Comparison of ENCODE assay signal across 26 mouse cellular contexts in genomic region chr8:9876241-9876640, GRCm38 (mm10). TPM values are rescaled to one million over a fixed set of nuclear protein-coding genes. Genes with fewer than 3 reads are reported as not detected.
A peak's percentile ranks its signal among the peaks of the same experiment; 100 is the strongest.
DNase-seq lines count a peak whose midpoint lies in the region; ATAC-seq and TF ChIP-seq lines count a peak whose summit lies in the region.
"Had no signal": no experiment of that assay in that cellular context is flagged by ENCODE, and none has a peak within 500 bp of the region (broad histone marks: within the 10 kb centered on the region; RNA-seq: fewer than 3 reads in every experiment).

No protein-coding gene starts in this region.

- TF ChIP-seq POLR2A in myocyte (IDR thresholded peaks at IDR 0.05; ENCODE audit: insufficient read length, low read depth) = no peak

- 96% methylated on average over 1 of the region's 1 CpGs for WGBS in midbrain, embryonic 13.5 days

- no peaks in the 10 kb centered on the region for H3K79me3 ChIP-seq in C2C12 (ENCODE audit: low read depth)

- no peak overlapping the region for H3K4me3 ChIP-seq in C2C12 (ENCODE audit: insufficient read depth, poor library complexity, severe bottlenecking)
- H3K4me3 ChIP-seq in myocyte = no peak overlapping the region
- no peak overlapping the region for H3K4me3 ChIP-seq in midbrain, embryonic 13.5 days (replicated peaks)
- H3K4me3 ChIP-seq: embryonic facial prominence, embryonic 13.5 days; embryonic facial prominence, embryonic 15.5 days; erythroblast, embryonic 14.5 days; forebrain, embryonic 10.5 days; forebrain, embryonic 12.5 days had no signal

- no peak for TF ChIP-seq CTCF in C2C12 (IDR thresholded peaks at IDR 0.05; ENCODE audit: control insufficient read depth, insufficient read depth, insufficient read length)

- H3ac ChIP-seq in C2C12 (ENCODE audit: control insufficient read depth, insufficient read length, low read depth) (no peak overlapping the region), myocyte (ENCODE audit: control insufficient read depth, insufficient read length) (no peak overlapping the region)

- no peak overlapping the region for H3K27ac ChIP-seq in midbrain, embryonic 13.5 days
- H3K27ac ChIP-seq: embryonic facial prominence, embryonic 13.5 days; embryonic facial prominence, embryonic 15.5 days; forebrain, embryonic 10.5 days; forebrain, embryonic 12.5 days had no signal

- no peak overlapping the region for H3K9ac ChIP-seq in midbrain, embryonic 13.5 days (replicated peaks)
- H3K9ac ChIP-seq: embryonic facial prominence, embryonic 13.5 days; embryonic facial prominence, embryonic 15.5 days; forebrain, embryonic 12.5 days had no signal

- H3K79me2 ChIP-seq in C2C12 (ENCODE audit: control insufficient read depth, insufficient read depth) (no peaks in the 10 kb centered on the region), myocyte (ENCODE audit: control insufficient read depth, insufficient read depth) (no peaks in the 10 kb centered on the region)

- no peak for ATAC-seq in midbrain, embryonic 13.5 days
- ATAC-seq: activated CD4-positive, CD25-positive, alpha-beta regulatory T cell, adult 4 months; forebrain, embryonic 14.5 days; forebrain, embryonic 16.5 days; Patski had no signal

- H3K4me1 ChIP-seq in midbrain, embryonic 13.5 days (replicated peaks) = no peaks in the 10 kb centered on the region
- H3K4me1 ChIP-seq: embryonic facial prominence, embryonic 15.5 days; forebrain, embryonic 10.5 days; forebrain, embryonic 12.5 days had no signal

- H3K27me3 ChIP-seq in C2C12 (ENCODE audit: control insufficient read depth, insufficient read depth, insufficient read length) = no peaks in the 10 kb centered on the region
- no peaks in the 10 kb centered on the region for H3K27me3 ChIP-seq in myocyte (ENCODE audit: control insufficient read depth, insufficient read depth, insufficient read length)
- H3K27me3 ChIP-seq in midbrain, embryonic 13.5 days = no peaks in the 10 kb centered on the region
- H3K27me3 ChIP-seq: embryonic facial prominence, embryonic 13.5 days; embryonic facial prominence, embryonic 15.5 days; forebrain, embryonic 12.5 days had no signal

- no peak overlapping the region for H3K4me2 ChIP-seq in myocyte (ENCODE audit: low read depth)
- H3K4me2 ChIP-seq in midbrain, embryonic 13.5 days (replicated peaks) = no peak overlapping the region
- H3K4me2 ChIP-seq: embryonic facial prominence, embryonic 13.5 days; embryonic facial prominence, embryonic 15.5 days; forebrain, embryonic 12.5 days had no signal

- peak; percentile 7 for DNase-seq in 3134 (ENCODE audit: extremely low read depth, insufficient read length, low spot score)
- no peak for DNase-seq in cerebellum, adult 18-20 months
- DNase-seq: adrenal gland, adult 8-10 months; adrenal gland, postnatal 14 days; adrenal gland, postnatal 36 days; B cell, adult 2 months; cerebellum, adult 11-12 months; cerebellum, adult 8-10 months; cerebellum, adult 9-11 months; cerebellum, postnatal 14 days; cerebellum, postnatal 36 days; embryo, embryonic 11 days had no signal

- H3K9me3 ChIP-seq in midbrain, embryonic 13.5 days = no peaks in the 10 kb centered on the region
- H3K9me3 ChIP-seq: embryonic facial prominence, embryonic 13.5 days; embryonic facial prominence, embryonic 15.5 days; forebrain, embryonic 10.5 days; forebrain, embryonic 12.5 days had no signal

- H3K36me3 ChIP-seq in C2C12 (ENCODE audit: control insufficient read depth, insufficient read depth) = no peaks in the 10 kb centered on the region
- no peaks in the 10 kb centered on the region for H3K36me3 ChIP-seq in myocyte (ENCODE audit: control insufficient read depth, insufficient read depth)
- H3K36me3 ChIP-seq in midbrain, embryonic 13.5 days = no peaks in the 10 kb centered on the region
- H3K36me3 ChIP-seq: embryonic facial prominence, embryonic 13.5 days; embryonic facial prominence, embryonic 15.5 days; forebrain, embryonic 10.5 days; forebrain, embryonic 12.5 days had no signal

TF ChIP-seq in C2C12, 6 proteins besides CTCF, POLR2A, EP300 and RAD21:
- TF ChIP-seq MYOD1 (IDR thresholded peaks at IDR 0.05; ENCODE audit: control insufficient read depth, insufficient read length, low read depth) (peak; percentile 73), CEBPB (IDR thresholded peaks at IDR 0.05; ENCODE audit: low read depth) (no peak)

TF ChIP-seq in myocyte, 11 proteins besides CTCF, POLR2A, EP300 and RAD21:
- TF ChIP-seq MYOD1 (IDR thresholded peaks at IDR 0.05; ENCODE audit: control insufficient read depth in 1 of 3, insufficient read length in 2 of 3, low read depth in 2 of 3) = peak in 1 of 3 experiments; percentile 42
- peak in 2 of 3 experiments; percentile 2 to 51 for TF ChIP-seq MYOG (IDR thresholded peaks at IDR 0.05; ENCODE audit: control insufficient read depth in 1 of 3, insufficient read depth in 1 of 3, insufficient read length in 2 of 3, low read depth in 2 of 3)
- TF ChIP-seq REST (IDR thresholded peaks at IDR 0.05; ENCODE audit: insufficient read depth, insufficient read length) = no peak
- TF ChIP-seq POLR2AphosphoS2 (IDR thresholded peaks at IDR 0.05; ENCODE audit: insufficient read length, low read depth) = no peak

RNA-seq across cellular contexts. Expression of gene Gm10217, which starts 12.2 kb away (rescaled TPM):
- polyA plus RNA-seq in C2C12 (2012; fragmentation: generic; extraction: Trizol) (not detected), myocyte (2012; fragmentation: generic; extraction: Trizol) (not detected)
- not detected in 2 replicates for polyA plus RNA-seq in midbrain, embryonic 13.5 days (2015; fragmentation: Nextera tagmentation; extraction: Ambion mirVana)
- polyA plus RNA-seq: activated CD4-positive, CD25-positive, alpha-beta regulatory T cell, adult 4 months; embryonic facial prominence, embryonic 11.5 days; embryonic facial prominence, embryonic 13.5 days; embryonic facial prominence, embryonic 15.5 days; erythroblast, embryonic 14.5 days; forebrain, embryonic 10.5 days; forebrain, embryonic 12.5 days; forebrain, embryonic 14.5 days; forebrain, embryonic 16.5 days; frontal cortex, adult 2 months; Patski had no signal
